Mouse (Mus musculus) midbrain, embryonic 15.5 days (tissue): ENCODE measurements at regions not wholly inside any gene's neighbourhood (a gene's known extent, or its start where the extent isn't known, plus 50 kb on each side); places are given as distances from the start of the nearest gene placed in this dataset.
"Not testable (repeated sequence)": the region's sequence is repeated elsewhere in the genome, so short reads cannot be mapped to it uniquely, and the experiment has no call there.

ENCODE experiments used
- ATAC-seq: fragments of 200-750 bp; cut with Nextera tagmentation; replicated peaks from 2 replicates; pipeline ENCODE4 v1.8.0; 2017; ENCODE audit warnings: moderate TSS enrichment
- H3K27ac ChIP-seq: fragments of 300-500 bp; sonication (generic); 2 replicates; pipeline ENCODE4 v1.5.1; 2015; ENCODE audit warnings: mild to moderate bottlenecking, inconsistent platforms
- H3K27me3 ChIP-seq: fragments of 300-500 bp; sonication (generic); replicated peaks from 2 replicates; pipeline ENCODE4 v1.6.1; 2015; ENCODE audit warnings: inconsistent platforms
- H3K36me3 ChIP-seq: fragments of 300-500 bp; sonication (generic); replicated peaks from 2 replicates; pipeline ENCODE4 v1.6.1; 2015; ENCODE audit warnings: inconsistent platforms
- H3K4me1 ChIP-seq: fragments of 300-500 bp; sonication (generic); 2 replicates; pipeline ENCODE4 v1.6.1; 2015; ENCODE audit warnings: inconsistent platforms
- H3K4me2 ChIP-seq: fragments of 300-500 bp; sonication (generic); 2 replicates; pipeline ENCODE4 v1.6.1; 2015; ENCODE audit warnings: inconsistent platforms, mild to moderate bottlenecking, moderate library complexity
- H3K4me3 ChIP-seq: fragments of 300-500 bp; sonication (generic); 2 replicates; pipeline ENCODE4 v1.5.1; 2015; ENCODE audit warnings: mild to moderate bottlenecking, inconsistent platforms
- H3K9ac ChIP-seq: fragments of 300-500 bp; sonication (generic); 2 replicates; pipeline ENCODE4 v1.6.1; 2015; ENCODE audit warnings: mild to moderate bottlenecking, inconsistent platforms
- H3K9me3 ChIP-seq: fragments of 300-500 bp; sonication (generic); 2 replicates; pipeline ENCODE4 v1.6.1; 2016; ENCODE audit warnings: inconsistent platforms
- WGBS: fragments of 180-500 bp; shearing (Covaris S2); methylation state at CpG from one replicate; pipeline ENCODE4 v1.1.7; 2015; ENCODE audit warnings: mixed read lengths; 5-methylcytosine and 5-hydroxymethylcytosine counted together

DNA sequence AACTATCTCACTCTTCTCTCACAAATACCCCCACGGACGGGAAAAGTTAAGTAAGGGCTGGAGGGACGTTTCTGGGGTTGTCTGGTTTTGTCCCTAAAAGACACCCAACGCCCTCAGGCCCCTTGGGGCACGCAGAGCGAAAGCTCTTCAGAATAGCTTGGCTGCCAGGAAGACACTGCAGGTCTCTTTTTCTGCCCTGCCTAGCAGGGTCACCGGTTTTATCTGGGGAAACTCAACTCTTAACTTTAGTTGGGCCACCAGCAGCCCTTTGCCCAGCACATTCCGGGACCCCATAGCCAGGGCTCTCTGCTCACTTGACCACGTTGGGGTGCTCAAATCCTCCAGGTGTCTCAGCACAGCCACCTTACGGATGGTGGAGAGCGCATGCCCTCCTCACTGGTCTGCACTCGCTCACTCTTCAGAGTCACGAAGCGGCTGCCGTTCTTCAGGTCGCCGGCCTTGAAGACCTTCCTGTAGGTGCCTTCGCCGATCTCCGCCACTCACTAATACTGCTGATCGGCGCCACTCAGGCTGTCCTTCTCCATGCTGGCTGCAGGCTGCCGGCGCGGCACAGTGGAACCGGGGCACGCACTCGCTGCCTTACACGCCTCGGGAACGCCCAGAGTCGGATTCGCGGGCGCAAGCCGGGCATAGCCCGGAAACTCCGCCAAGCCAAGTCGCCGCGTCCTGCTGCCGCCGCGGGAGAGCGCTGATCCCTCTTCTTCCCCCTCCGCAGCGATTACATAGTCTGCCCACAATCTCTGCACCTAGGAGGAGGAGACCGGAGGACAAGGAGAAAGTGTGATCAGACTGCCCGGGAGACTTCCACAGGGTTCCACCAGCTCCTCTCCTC, 83.0 kb downstream of the Ulbp1 start:
- no peaks in the 10 kb centered on the region for H3K9me3 ChIP-seq
- no peaks in the 10 kb centered on the region for H3K36me3 ChIP-seq
- peak overlapping the region; percentile 53 for H3K9ac ChIP-seq
- 10% methylated on average over 47 of the region's 49 CpGs for WGBS
- peaks cover 41% of the 10 kb centered on the region for H3K27me3 ChIP-seq
- peak overlapping the region; percentile 66 for H3K4me3 ChIP-seq
- H3K4me2 ChIP-seq, result peak overlapping the region; percentile 100
- no peak overlapping the region for H3K27ac ChIP-seq
- H3K4me1 ChIP-seq, result peaks cover 24% of the 10 kb centered on the region
- ATAC-seq, result peak; percentile 73

- not testable (repeated sequence) for ATAC-seq, H3K4me3 ChIP-seq, H3K27ac ChIP-seq, H3K36me3 ChIP-seq, H3K27me3 ChIP-seq, H3K9ac ChIP-seq, H3K9me3 ChIP-seq, H3K4me2 ChIP-seq, H3K4me1 ChIP-seq
- WGBS, result 59% methylated on average over 3 of the region's 3 CpGs
Measured at GRCm38 (mm10) chr10:7358791-7359190, 114.6 kb downstream of the Ulbp1 start.

- not testable (repeated sequence) for H3K9ac ChIP-seq, ATAC-seq, H3K4me2 ChIP-seq, H3K9me3 ChIP-seq, H3K27me3 ChIP-seq, H3K36me3 ChIP-seq, H3K27ac ChIP-seq, H3K4me1 ChIP-seq, H3K4me3 ChIP-seq
- WGBS, result 91% methylated on average over 13 of the region's 13 CpGs
Measured at GRCm38 (mm10) chr10:7344290-7344689, 129.1 kb downstream of the Ulbp1 start.

DNA sequence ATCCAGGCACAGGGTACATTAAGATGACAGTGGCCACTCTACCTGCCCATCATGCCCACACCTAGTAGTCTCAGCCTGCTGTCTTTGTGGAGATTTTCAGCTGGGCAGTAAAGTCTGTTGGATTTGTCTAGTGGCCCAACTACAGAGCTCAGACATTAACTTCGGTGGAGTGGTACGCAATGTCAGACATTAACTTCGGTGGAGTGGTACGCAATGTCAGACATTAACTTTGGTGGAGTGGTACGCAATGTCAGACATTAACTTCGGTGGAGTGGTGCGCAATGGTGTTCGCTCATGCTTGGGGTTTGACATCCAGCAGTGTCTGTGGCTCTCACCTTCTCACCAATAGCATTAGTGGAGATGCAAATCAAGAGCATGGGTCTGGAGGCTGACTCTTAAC, 129.7 kb downstream of the Ulbp1 start:
- not testable (repeated sequence) for H3K4me2 ChIP-seq, H3K9me3 ChIP-seq, H3K4me3 ChIP-seq, H3K36me3 ChIP-seq, ATAC-seq, H3K9ac ChIP-seq, H3K27ac ChIP-seq, H3K27me3 ChIP-seq, H3K4me1 ChIP-seq
- 97% methylated on average over 8 of the region's 8 CpGs for WGBS

- Histone ChIP-seq H3K4me1 (no peaks in the 10 kb centered on the region), H3K9me3 (no peaks in the 10 kb centered on the region), H3K9ac (no peak overlapping the region), H3K27me3 (no peaks in the 10 kb centered on the region), H3K27ac (no peak overlapping the region), H3K36me3 (no peaks in the 10 kb centered on the region), H3K4me2 (no peak overlapping the region), H3K4me3 (no peak overlapping the region)
- WGBS, result 39% methylated on average over 11 of the region's 11 CpGs
- peak; percentile 99 for ATAC-seq
Measured at GRCm38 (mm10) chr10:7333077-7333747, 121.2 kb upstream of the Cnksr3 start.

DNA sequence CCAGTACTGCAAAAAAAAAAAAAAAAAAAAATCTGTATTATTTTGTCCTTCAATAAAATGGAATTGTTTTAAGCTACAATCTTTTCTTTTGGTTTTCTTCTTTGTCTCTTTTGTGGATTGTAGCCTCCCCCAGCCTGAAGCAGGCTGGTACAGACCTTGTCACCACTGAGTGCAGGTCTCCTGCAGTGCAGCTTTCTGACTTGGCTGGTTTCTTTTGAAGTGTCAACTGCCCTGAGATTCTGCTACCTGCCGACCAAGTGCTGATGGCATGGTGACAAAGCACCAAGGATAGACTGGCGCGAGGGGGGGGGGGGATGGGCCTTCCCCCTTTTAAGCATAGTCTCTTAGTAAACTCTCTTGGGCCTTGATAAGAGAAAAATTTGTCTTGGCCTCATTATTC, 116.2 kb upstream of the Cnksr3 start:
- Histone ChIP-seq H3K27ac (no peak overlapping the region), H3K4me2 (no peak overlapping the region), H3K36me3 (no peaks in the 10 kb centered on the region), H3K4me1 (no peaks in the 10 kb centered on the region), H3K4me3 (no peak overlapping the region), H3K9ac (no peak overlapping the region), H3K27me3 (no peaks in the 10 kb centered on the region), H3K9me3 (no peaks in the 10 kb centered on the region)
- no peak for ATAC-seq
- 26% methylated on average over 3 of the region's 3 CpGs for WGBS

- not testable (repeated sequence) for ATAC-seq
Measured at GRCm38 (mm10) chr10:7327046-7327445, 115.0 kb upstream of the Cnksr3 start.

GRCm38 (mm10) chr10:7325074-7325473, 113.0 kb upstream of the Cnksr3 start:
- H3K27ac ChIP-seq, result no peak overlapping the region
- no peaks in the 10 kb centered on the region for H3K9me3 ChIP-seq
- no peak overlapping the region for H3K4me2 ChIP-seq
- no peak overlapping the region for H3K4me3 ChIP-seq
- no peaks in the 10 kb centered on the region for H3K27me3 ChIP-seq
- H3K36me3 ChIP-seq, result no peaks in the 10 kb centered on the region
- no peaks in the 10 kb centered on the region for H3K4me1 ChIP-seq
- ATAC-seq, result no peak
- no peak overlapping the region for H3K9ac ChIP-seq
- WGBS, result 82% methylated on average over 4 of the region's 4 CpGs

More at GRCm38 (mm10) chr10:7327046-7327445, 115.0 kb upstream of the Cnksr3 start:
- H3K27ac ChIP-seq, H3K9me3 ChIP-seq, H3K36me3 ChIP-seq, H3K4me1 ChIP-seq, H3K27me3 ChIP-seq, H3K4me2 ChIP-seq, H3K4me3 ChIP-seq, H3K9ac ChIP-seq: not testable (repeated sequence)
- WGBS, result 94% methylated on average over 3 of the region's 3 CpGs

DNA sequence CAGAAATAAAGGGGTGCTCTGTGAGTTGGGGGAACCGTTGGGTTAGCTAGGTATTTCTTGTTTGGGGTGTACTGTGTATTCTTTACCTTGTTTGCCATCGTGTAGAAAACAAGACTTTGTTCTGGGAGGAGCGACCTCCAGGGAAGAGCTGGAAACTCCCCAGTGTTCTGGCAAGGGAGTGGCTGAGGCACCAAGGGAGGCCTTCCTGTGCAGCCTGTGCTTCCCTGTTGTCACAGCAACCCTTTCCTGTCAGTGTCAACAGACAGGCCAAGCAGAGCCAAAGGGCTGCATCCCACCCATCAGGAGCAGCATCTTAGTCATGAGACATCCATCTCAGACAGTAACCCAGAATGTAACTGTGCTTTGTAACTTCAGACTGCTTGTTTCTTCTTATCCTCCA, 111.2 kb upstream of the Cnksr3 start:
- Histone ChIP-seq H3K36me3 (no peaks in the 10 kb centered on the region), H3K27ac (no peak overlapping the region), H3K27me3 (no peaks in the 10 kb centered on the region), H3K9me3 (no peaks in the 10 kb centered on the region), H3K9ac (no peak overlapping the region), H3K4me1 (no peaks in the 10 kb centered on the region), H3K4me3 (no peak overlapping the region), H3K4me2 (no peak overlapping the region)
- ATAC-seq, result no peak
- WGBS, result 33% methylated on average over 3 of the region's 3 CpGs

- WGBS, result 92% methylated on average over 3 of the region's 3 CpGs
- ATAC-seq, result no peak
- H3K4me1 ChIP-seq, result no peaks in the 10 kb centered on the region
Measured at GRCm38 (mm10) chr10:7309927-7310326, 97.9 kb upstream of the Cnksr3 start.

GRCm38 (mm10) chr10:7305881-7306280, 93.8 kb upstream of the Cnksr3 start:
- not testable (repeated sequence) for H3K4me2 ChIP-seq, H3K27me3 ChIP-seq, H3K36me3 ChIP-seq, H3K9ac ChIP-seq, ATAC-seq, H3K4me3 ChIP-seq, H3K27ac ChIP-seq, H3K9me3 ChIP-seq, H3K4me1 ChIP-seq
- WGBS, result 55% methylated on average over 3 of the region's 3 CpGs

More at GRCm38 (mm10) chr10:7309927-7310326, 97.9 kb upstream of the Cnksr3 start:
- Histone ChIP-seq H3K4me2 (no peak overlapping the region), H3K9ac (no peak overlapping the region), H3K27me3 (no peaks in the 10 kb centered on the region), H3K4me3 (no peak overlapping the region), H3K36me3 (no peaks in the 10 kb centered on the region), H3K27ac (no peak overlapping the region), H3K9me3 (no peaks in the 10 kb centered on the region)

- no peak overlapping the region for H3K9ac ChIP-seq
- H3K27me3 ChIP-seq, result no peaks in the 10 kb centered on the region
- no peak for ATAC-seq
- no peak overlapping the region for H3K4me3 ChIP-seq
- no peaks in the 10 kb centered on the region for H3K36me3 ChIP-seq
- H3K27ac ChIP-seq, result no peak overlapping the region
- WGBS, result 96% methylated on average over 7 of the region's 7 CpGs
- H3K9me3 ChIP-seq, result no peaks in the 10 kb centered on the region
- no peaks in the 10 kb centered on the region for H3K4me1 ChIP-seq
- H3K4me2 ChIP-seq, result no peak overlapping the region
Measured at GRCm38 (mm10) chr10:7298377-7298776, 86.3 kb upstream of the Cnksr3 start.

- 94% methylated on average over 5 of the region's 5 CpGs for WGBS
- Histone ChIP-seq H3K27ac (no peak overlapping the region), H3K9me3 (no peaks in the 10 kb centered on the region), H3K4me1 (no peaks in the 10 kb centered on the region), H3K27me3 (no peaks in the 10 kb centered on the region), H3K9ac (no peak overlapping the region), H3K4me3 (no peak overlapping the region), H3K36me3 (no peaks in the 10 kb centered on the region), H3K4me2 (no peak overlapping the region)
- ATAC-seq, result no peak
Measured at GRCm38 (mm10) chr10:7295921-7296320, 83.9 kb upstream of the Cnksr3 start.
